Mouse (Mus musculus): ENCODE measurements around the gene Gm4565. TPM values are rescaled to one million over a fixed set of nuclear protein-coding genes. Genes with fewer than 3 reads are reported as not detected.
"Not testable (repeated sequence)": the region's sequence is repeated elsewhere in the genome, so short reads cannot be mapped to it uniquely, and the experiment has no call there.

Gm4565 gene
- total RNA-seq (2014; fragmentation: Nextera tagmentation) (not detected in 2 replicates), total RNA-seq (2017) (not detected in 2 replicates)

GRCm38 (mm10) chr7:22588027-22588426 lies at the start of gene Gm4565:
Gene Gm4565, minus strand, starts transcription at chr7:22588127.
- ATAC-seq (replicated peaks; ENCODE audit: low FRiP score, low TSS enrichment, poor library complexity, severe bottlenecking) = not testable (repeated sequence)

GRCm38 (mm10) chr7:22565243-22565642 lies 22.7 kb downstream of the Gm4565 start, which contains the start of gene Gm4201:
Gene Gm4201, minus strand, starts transcription at chr7:22565343.
- ATAC-seq (replicated peaks; ENCODE audit: low FRiP score, low TSS enrichment, poor library complexity, severe bottlenecking) = not testable (repeated sequence)

GRCm38 (mm10) chr7:22534787-22535186 lies 53.1 kb downstream of the Gm4565 start, which contains the start of gene Gm8677:
Gene Gm8677, minus strand, starts transcription at chr7:22534887.
- not testable (repeated sequence) for ATAC-seq (replicated peaks; ENCODE audit: low FRiP score, low TSS enrichment, poor library complexity, severe bottlenecking)

Other genes starting within 250 kb of the Gm4565 start
- gene Gm8660, start 217.1 kb downstream of the Gm4565 start, total RNA-seq (2014; fragmentation: Nextera tagmentation) = not detected in 2 replicates
- not detected in 2 replicates for gene Gm8660, start 217.1 kb downstream of the Gm4565 start, total RNA-seq (2017)
- not detected in 2 replicates for gene Vmn1r148, start 174.5 kb downstream of the Gm4565 start, total RNA-seq (2014; fragmentation: Nextera tagmentation)
- not detected in 2 replicates for gene Vmn1r148, start 174.5 kb downstream of the Gm4565 start, total RNA-seq (2017)
- gene Vmn1r149, start 149.9 kb downstream of the Gm4565 start, total RNA-seq (2014; fragmentation: Nextera tagmentation) = not detected in 2 replicates
- not detected in 2 replicates for gene Vmn1r149, start 149.9 kb downstream of the Gm4565 start, total RNA-seq (2017)
- gene Gm10665, start 124.1 kb downstream of the Gm4565 start, total RNA-seq (2014; fragmentation: Nextera tagmentation) = not detected in 2 replicates
- not detected in 2 replicates for gene Gm10665, start 124.1 kb downstream of the Gm4565 start, total RNA-seq (2017)
- not detected in 2 replicates for gene Vmn1r151, start 88.4 kb downstream of the Gm4565 start, total RNA-seq (2014; fragmentation: Nextera tagmentation)
- gene Vmn1r151, start 88.4 kb downstream of the Gm4565 start, total RNA-seq (2017) = not detected in 2 replicates
- not detected in 2 replicates for gene Vmn1r152, start 65.2 kb downstream of the Gm4565 start, total RNA-seq (2014; fragmentation: Nextera tagmentation)
- not detected in 2 replicates for gene Vmn1r152, start 65.2 kb downstream of the Gm4565 start, total RNA-seq (2017)
- not detected in 2 replicates for gene Gm8677, start 53.2 kb downstream of the Gm4565 start, total RNA-seq (2014; fragmentation: Nextera tagmentation)
- not detected in 2 replicates for gene Gm8677, start 53.2 kb downstream of the Gm4565 start, total RNA-seq (2017)
- not detected in 2 replicates for gene Gm4201, start 22.8 kb downstream of the Gm4565 start, total RNA-seq (2014; fragmentation: Nextera tagmentation)
- not detected in 2 replicates for gene Gm4201, start 22.8 kb downstream of the Gm4565 start, total RNA-seq (2017)
- not detected in 2 replicates for gene Vmn1r155, start 69.9 kb upstream of the Gm4565 start, total RNA-seq (2014; fragmentation: Nextera tagmentation)
- gene Vmn1r155, start 69.9 kb upstream of the Gm4565 start, total RNA-seq (2017) = not detected in 2 replicates
- gene Gm8693, start 104.2 kb upstream of the Gm4565 start, total RNA-seq (2014; fragmentation: Nextera tagmentation) = not detected in 2 replicates
- not detected in 2 replicates for gene Gm8693, start 104.2 kb upstream of the Gm4565 start, total RNA-seq (2017)
- gene Gm4567, start 131.6 kb upstream of the Gm4565 start, total RNA-seq (2014; fragmentation: Nextera tagmentation) = not detected in 2 replicates
- gene Gm4567, start 131.6 kb upstream of the Gm4565 start, total RNA-seq (2017) = not detected in 2 replicates
- not detected in 2 replicates for gene Vmn1r157, start 173.6 kb upstream of the Gm4565 start, total RNA-seq (2014; fragmentation: Nextera tagmentation)
- not detected in 2 replicates for gene Vmn1r157, start 173.6 kb upstream of the Gm4565 start, total RNA-seq (2017)
- gene Vmn1r158, start 202.7 kb upstream of the Gm4565 start, total RNA-seq (2014; fragmentation: Nextera tagmentation) = not detected in 2 replicates
- not detected in 2 replicates for gene Vmn1r158, start 202.7 kb upstream of the Gm4565 start, total RNA-seq (2017)

All from megakaryocyte-erythroid progenitor cell, adult 5-6 weeks (primary cell).